ENCODE assay signal across 28 mouse cellular contexts in the genomic region with DNA sequence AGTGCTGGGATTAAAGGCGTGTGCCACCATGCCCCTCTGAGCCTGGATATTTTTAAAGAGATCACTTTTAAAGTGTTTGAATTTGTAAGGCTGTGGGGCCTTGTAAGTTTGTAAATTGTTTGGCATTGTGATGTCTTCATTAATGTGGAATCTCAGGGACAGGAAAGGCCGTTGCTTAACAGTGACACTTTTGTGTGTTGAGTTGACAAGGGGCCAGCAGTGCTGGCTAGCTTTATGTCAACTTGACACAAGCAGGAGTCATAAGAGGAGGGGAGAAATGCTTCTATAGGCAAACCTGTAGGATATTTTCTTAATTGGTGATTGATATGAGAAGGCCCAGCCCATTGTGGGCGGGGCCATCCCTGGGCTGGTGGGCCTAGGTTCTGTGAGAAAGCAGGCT. TPM values are rescaled to one million over a fixed set of nuclear protein-coding genes. Genes with fewer than 3 reads are reported as not detected.
"Had no signal": no experiment of that assay in that cellular context is flagged by ENCODE, and none has a peak within 500 bp of the region (broad histone marks: within the 10 kb centered on the region; RNA-seq: fewer than 3 reads in every experiment).

No protein-coding gene starts in this region.

- H3K9ac ChIP-seq: heart, embryonic 13.5 days; heart, embryonic 15.5 days; hindbrain, embryonic 13.5 days; hindbrain, embryonic 15.5 days; kidney, embryonic 15.5 days; limb, embryonic 13.5 days; limb, embryonic 15.5 days; liver, embryonic 13.5 days; liver, embryonic 15.5 days had no signal

- H3K36me3 ChIP-seq: heart, embryonic 13.5 days; heart, embryonic 15.5 days; hindbrain, embryonic 13.5 days; hindbrain, embryonic 15.5 days; kidney, embryonic 15.5 days; limb, embryonic 13.5 days; limb, embryonic 15.5 days; liver, embryonic 13.5 days; liver, embryonic 15.5 days had no signal

- ATAC-seq: hindbrain, postnatal 0 days; intestine, embryonic 16.5 days had no signal

- H3K4me3 ChIP-seq: heart, adult 2 months; heart, embryonic 13.5 days; heart, embryonic 15.5 days; hindbrain, embryonic 13.5 days; hindbrain, embryonic 15.5 days; kidney, embryonic 15.5 days; limb, embryonic 13.5 days; limb, embryonic 15.5 days; liver, embryonic 13.5 days; liver, embryonic 15.5 days had no signal

- H3K27ac ChIP-seq: heart, adult 2 months; heart, embryonic 13.5 days; heart, embryonic 15.5 days; hindbrain, embryonic 13.5 days; hindbrain, embryonic 15.5 days; hindbrain, postnatal 0 days; kidney, embryonic 15.5 days; kidney, postnatal 0 days; limb, embryonic 13.5 days; limb, embryonic 15.5 days; liver, embryonic 13.5 days; liver, embryonic 15.5 days had no signal

- DNase-seq: gastrocnemius, postnatal 10 days; gastrocnemius, postnatal 25 days; heart, adult 11 months; heart, adult 2 months; heart, postnatal 14 days; heart, postnatal 36 days; kidney, adult 11 months; kidney, adult 2 months; kidney, adult 9 months; kidney, postnatal 14 days; kidney, postnatal 36 days; layer of hippocampus, adult 9-11 months; layer of hippocampus, postnatal 36 days; left cerebral cortex, postnatal 4 days; liver, embryonic 13.5 days had no signal

- H3K27me3 ChIP-seq: hindbrain, embryonic 13.5 days; hindbrain, embryonic 15.5 days; kidney, embryonic 15.5 days; limb, embryonic 13.5 days; limb, embryonic 15.5 days had no signal

- H3K4me2 ChIP-seq: heart, embryonic 11.5 days; heart, embryonic 13.5 days; heart, embryonic 15.5 days; hindbrain, embryonic 13.5 days; hindbrain, embryonic 15.5 days; kidney, embryonic 15.5 days; limb, embryonic 13.5 days; limb, embryonic 15.5 days; liver, embryonic 13.5 days; liver, embryonic 15.5 days had no signal

- H3K9me3 ChIP-seq: heart, embryonic 13.5 days; heart, embryonic 15.5 days; hindbrain, embryonic 13.5 days; hindbrain, embryonic 15.5 days; kidney, embryonic 15.5 days; limb, embryonic 13.5 days; limb, embryonic 15.5 days; liver, embryonic 13.5 days; liver, embryonic 15.5 days had no signal

RNA-seq across cellular contexts. Expression of gene Alpl, which starts 15.2 kb away (rescaled TPM):
- total RNA-seq: hematopoietic stem cell, adult 5-6 weeks had no signal
